Mouse (Mus musculus) liver, adult 2 months (tissue): ENCODE results near the gene Pde4dip. TPM values are rescaled to one million over a fixed set of nuclear protein-coding genes. Genes with fewer than 3 reads are reported as not detected.

Source experiments
- DNase-seq: peaks from one replicate; pipeline ENCODE4 v3.0.0-alpha.2; 2011; ENCODE audit warnings: low read depth, low spot score; ENCODE audit errors: extremely low read depth
- H3K27ac ChIP-seq: fragments of 200-500 bp; replicated peaks from 2 replicates; pipeline ENCODE4 v1.5.1; 2012; ENCODE audit warnings: low read depth, mild to moderate bottlenecking, control low read depth, inconsistent platforms, low read length; ENCODE audit not compliant: insufficient read depth
- H3K27me3 ChIP-seq: fragments of 200-500 bp; 2 replicates; pipeline ENCODE4 v1.6.1; 2012; ENCODE audit warnings: mild to moderate bottlenecking, moderate library complexity, low read length, inconsistent platforms; ENCODE audit not compliant: control insufficient read depth, insufficient read depth
- H3K36me3 ChIP-seq: fragments of 200-500 bp; 2 replicates; pipeline ENCODE4 v1.6.1; 2012; ENCODE audit warnings: low read length, inconsistent platforms; ENCODE audit not compliant: control insufficient read depth, insufficient read depth
- H3K4me1 ChIP-seq: fragments of 200-500 bp; 2 replicates; pipeline ENCODE4 v1.6.1; 2011; ENCODE audit warnings: low read length; ENCODE audit not compliant: control insufficient read depth, insufficient read depth
- H3K4me3 ChIP-seq: fragments of 200-500 bp; 2 replicates; pipeline ENCODE4 v1.5.1; 2011; ENCODE audit warnings: low read depth, mild to moderate bottlenecking, control low read depth, low read length, moderate library complexity; ENCODE audit not compliant: insufficient read depth
- H3K79me2 ChIP-seq: fragments of 200-500 bp; 2 replicates; pipeline ENCODE4 v1.6.1; 2012; ENCODE audit warnings: inconsistent platforms, mild to moderate bottlenecking, low read length, moderate library complexity; ENCODE audit not compliant: control insufficient read depth, insufficient read depth
- H3K9ac ChIP-seq: fragments of 200-500 bp; 2 replicates; pipeline ENCODE4 v1.6.1; 2012; ENCODE audit warnings: low read depth, mild to moderate bottlenecking, control low read depth, inconsistent platforms, low read length
- CTCF ChIP-seq: fragments of 200-500 bp; IDR thresholded peaks from 2 replicates; pipeline ENCODE4 v1.5.1; 2011; ENCODE audit warnings: low read depth, low read length, control low read depth
- POLR2A ChIP-seq: fragments of 200-500 bp; IDR thresholded peaks from 2 replicates; pipeline ENCODE4 v1.6.1; 2011; ENCODE audit warnings: low read length, control low read depth; ENCODE audit not compliant: insufficient read depth; ENCODE audit errors: extremely low read depth
- WGBS: fragments of 180-500 bp; shearing (Covaris S2); methylation state at CpG from one replicate; pipeline ENCODE4 v1.1.7; 2018; 5-methylcytosine and 5-hydroxymethylcytosine counted together
- polyA plus RNA-seq: library from polyadenylated mRNA; depleted of rRNA; stranded (reverse); fragments of >200 nt; gene quantifications from 2 replicates; pipeline ENCODE4 v1.2.3, GENCODE M21; 2012; rRNA removed
- total RNA-seq: library from RNA; depleted of rRNA; stranded (reverse); fragments of >200 nt; gene quantifications from 2 replicates; pipeline ENCODE4 v1.2.3, GENCODE M21; 2014; rRNA removed

Pde4dip gene
- total RNA-seq, result 48.0 and 50.1 TPM in 2 replicates
- 24.0 and 26.4 TPM in 2 replicates for polyA plus RNA-seq

GRCm38 (mm10) chr3:97888168-97888901 lies at the start of gene Pde4dip:
TSS of gene Pde4dip (minus strand) at chr3:97888707.
- no peak within 1 kb of the TSS for H3K4me3 ChIP-seq
- no peaks in the 10 kb centered on the region for H3K4me1 ChIP-seq
- no peaks in the 10 kb centered on the region for H3K79me2 ChIP-seq
- no peak within 1 kb of the TSS for H3K27ac ChIP-seq
- H3K36me3 ChIP-seq, result no peaks in the 10 kb centered on the region
- H3K27me3 ChIP-seq, result peaks cover 9% of the 10 kb centered on the region
- H3K9ac ChIP-seq, result no peak within 1 kb of the TSS
- no peak for DNase-seq
- 5% methylated on average over 43 of the region's 44 CpGs for WGBS
- TF ChIP-seq POLR2A, result no peak
- TF ChIP-seq CTCF, result no peak

- no peak for TF ChIP-seq CTCF
- TF ChIP-seq POLR2A, result no peak
- DNase-seq, result no peak
- 87% methylated on average over 6 of the region's 6 CpGs for WGBS
- Histone ChIP-seq H3K36me3 (no peaks in the 10 kb centered on the region), H3K79me2 (no peaks in the 10 kb centered on the region), H3K4me3 (no peak overlapping the region), H3K4me1 (peaks cover 12% of the 10 kb centered on the region), H3K27me3 (no peaks in the 10 kb centered on the region), H3K9ac (no peak overlapping the region), H3K27ac (no peak overlapping the region)
These were observed 49.4 kb upstream of the Pde4dip start for GRCm38 (mm10) chr3:97937945-97938266.

- H3K79me2 ChIP-seq, result no peaks in the 10 kb centered on the region
- H3K36me3 ChIP-seq, result no peaks in the 10 kb centered on the region
- no peak overlapping the region for H3K4me3 ChIP-seq
- H3K9ac ChIP-seq, result no peak overlapping the region
- no peak for DNase-seq
- H3K4me1 ChIP-seq, result peaks cover 12% of the 10 kb centered on the region
- H3K27me3 ChIP-seq, result no peaks in the 10 kb centered on the region
- 74% methylated on average over 17 of the region's 17 CpGs for WGBS
- TF ChIP-seq POLR2A (no peak), CTCF (no peak)
- H3K27ac ChIP-seq, result no peak overlapping the region
These were observed 48.8 kb upstream of the Pde4dip start for GRCm38 (mm10) chr3:97937068-97937944.

- H3K27me3 ChIP-seq, result no peaks in the 10 kb centered on the region
- no peak for TF ChIP-seq POLR2A
- no peak for TF ChIP-seq CTCF
- no peaks in the 10 kb centered on the region for H3K79me2 ChIP-seq
- peaks cover 5% of the 10 kb centered on the region for H3K4me1 ChIP-seq
- no peak overlapping the region for H3K27ac ChIP-seq
- DNase-seq, result no peak
- H3K9ac ChIP-seq, result no peak overlapping the region
- H3K36me3 ChIP-seq, result no peaks in the 10 kb centered on the region
- no peak overlapping the region for H3K4me3 ChIP-seq
- WGBS, result 91% methylated on average over 6 of the region's 6 CpGs
These were observed 46.1 kb upstream of the Pde4dip start for GRCm38 (mm10) chr3:97934331-97935300.

GRCm38 (mm10) chr3:97933811-97934210 lies 45.3 kb upstream of the Pde4dip start:
- DNase-seq, result no peak
- WGBS, result 83% methylated on average over 5 of the region's 5 CpGs
- Histone ChIP-seq H3K27ac (no peak overlapping the region), H3K79me2 (no peaks in the 10 kb centered on the region), H3K9ac (no peak overlapping the region), H3K27me3 (no peaks in the 10 kb centered on the region), H3K36me3 (no peaks in the 10 kb centered on the region), H3K4me3 (no peak overlapping the region), H3K4me1 (no peaks in the 10 kb centered on the region)
- no peak for TF ChIP-seq CTCF
- no peak for TF ChIP-seq POLR2A
